Mouse (Mus musculus) embryo, embryonic 11 days (tissue): ENCODE data around the gene Calr4.
A peak's percentile ranks its signal among the peaks of the same experiment; 100 is the strongest.

Experiments
- DNase-seq: peaks from one replicate; pipeline ENCODE4 v3.0.0-alpha.2; 2015

The Calr4 gene

GRCm38 (mm10) chr4:109279689-109280458 lies 45.6 kb downstream of the Calr4 start, which contains the start of gene Eps15:
TSS of gene Eps15 (plus strand) at chr4:109280268.
- DNase-seq = peak; percentile 97

- peak; percentile 69 for DNase-seq
Measured at GRCm38 (mm10) chr4:109280459-109281160, 46.3 kb downstream of the Calr4 start.

- DNase-seq = no peak
Measured at GRCm38 (mm10) chr4:109281161-109281560, 46.9 kb downstream of the Calr4 start.

- DNase-seq = no peak
Measured at GRCm38 (mm10) chr4:109281946-109282345, 47.7 kb downstream of the Calr4 start.

- DNase-seq = no peak
Measured at GRCm38 (mm10) chr4:109294629-109295028, 60.3 kb downstream of the Calr4 start.

GRCm38 (mm10) chr4:109296510-109296909 lies 62.2 kb downstream of the Calr4 start:
- DNase-seq = no peak

- DNase-seq = no peak
Measured at GRCm38 (mm10) chr4:109299136-109299535, 64.9 kb downstream of the Calr4 start.
